In the genomic region with DNA sequence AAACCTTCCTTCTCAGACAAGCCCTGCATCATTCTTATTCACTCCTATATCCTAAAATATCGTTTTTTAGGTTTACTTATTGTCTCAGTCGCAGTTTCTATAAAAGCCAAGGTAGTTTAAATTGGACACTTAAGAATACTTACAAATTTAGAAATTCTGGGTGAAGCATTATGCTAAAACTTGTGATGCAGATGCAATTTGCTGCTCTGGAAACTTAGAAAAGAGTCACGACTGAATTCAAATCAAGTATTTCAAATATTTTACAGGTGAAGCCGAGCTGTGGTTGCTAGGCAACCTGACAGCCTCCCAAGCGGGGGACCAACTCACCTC, we compare ENCODE assay signal across 8 mouse cellular contexts. TPM values are rescaled to one million over a fixed set of nuclear protein-coding genes. Genes with fewer than 3 reads are reported as not detected.
A peak's percentile ranks its signal among the peaks of the same experiment; 100 is the strongest.
DNase-seq lines count a peak whose midpoint lies in the region; ATAC-seq and TF ChIP-seq lines count a peak whose summit lies in the region.

No protein-coding gene starts in this region.

- 8% methylated on average over 5 of the region's 5 CpGs for WGBS in liver, adult 2 months
- 6% methylated on average over 5 of the region's 5 CpGs for WGBS in embryonic facial prominence, embryonic 15.5 days
- 6% methylated on average over 5 of the region's 5 CpGs for WGBS in intestine, embryonic 16.5 days
- 10% methylated on average over 5 of the region's 5 CpGs for WGBS in neural tube, embryonic 12.5 days

- H3K27ac ChIP-seq in liver, adult 2 months (replicated peaks; ENCODE audit: insufficient read depth, low read depth, low read length), result no peak overlapping the region
- H3K27ac ChIP-seq in embryonic facial prominence, embryonic 15.5 days (replicated peaks), result peak overlapping the region; percentile 63; the same call in 1 of the 2 replicates
- no peak overlapping the region for H3K27ac ChIP-seq in intestine, embryonic 16.5 days (ENCODE audit: low read length)
- no peak overlapping the region for H3K27ac ChIP-seq in neural tube, embryonic 12.5 days

- no peaks in the 10 kb centered on the region for H3K9me3 ChIP-seq in embryonic facial prominence, embryonic 15.5 days (replicated peaks)
- H3K9me3 ChIP-seq in intestine, embryonic 16.5 days (ENCODE audit: control insufficient read depth, low read length), result no peaks in the 10 kb centered on the region
- H3K9me3 ChIP-seq in neural tube, embryonic 12.5 days, result no peaks in the 10 kb centered on the region

- H3K4me3 ChIP-seq in liver, adult 2 months (ENCODE audit: insufficient read depth, low read depth, low read length), result peak overlapping the region; percentile 18; the same call in 1 of the 2 replicates
- peak overlapping the region; percentile 77 for H3K4me3 ChIP-seq in embryonic facial prominence, embryonic 15.5 days (replicated peaks)
- peak overlapping the region; percentile 47 for H3K4me3 ChIP-seq in intestine, embryonic 16.5 days (ENCODE audit: low read length)
- peak overlapping the region; percentile 21; the same call in 1 of the 2 replicates for H3K4me3 ChIP-seq in neural tube, embryonic 12.5 days

- no peak for ATAC-seq in embryonic facial prominence, embryonic 15.5 days (ENCODE audit: insufficient number of reproducible peaks, low FRiP score, low TSS enrichment, low read depth)
- ATAC-seq in intestine, embryonic 16.5 days, result no peak
- no peak for ATAC-seq in neural tube, embryonic 12.5 days (ENCODE audit: low FRiP score, low read depth)

- no peak for TF ChIP-seq POLR2A in liver, adult 2 months (IDR thresholded peaks at IDR 0.05; ENCODE audit: extremely low read depth, insufficient read depth, low read length)

- no peak for DNase-seq in liver, adult 2 months (ENCODE audit: extremely low read depth, low read depth, low spot score)
- DNase-seq in liver, result no peak
- DNase-seq in yolk sac, embryonic 10.5 days (ENCODE audit: low spot score), result no peak
- DNase-seq in layer of hippocampus, adult 18-20 months (ENCODE audit: low spot score in 2 of 2), result no peak
- DNase-seq in left cerebral cortex, adult 18-20 months (ENCODE audit: low spot score in 2 of 2), result no peak

- no peaks in the 10 kb centered on the region for H3K36me3 ChIP-seq in liver, adult 2 months (ENCODE audit: control insufficient read depth, insufficient read depth, low read length)
- H3K36me3 ChIP-seq in embryonic facial prominence, embryonic 15.5 days, result no peaks in the 10 kb centered on the region
- H3K36me3 ChIP-seq in intestine, embryonic 16.5 days (ENCODE audit: control insufficient read depth, insufficient read depth, low read length), result no peaks in the 10 kb centered on the region
- no peaks in the 10 kb centered on the region for H3K36me3 ChIP-seq in neural tube, embryonic 12.5 days

- H3K9ac ChIP-seq in liver, adult 2 months (ENCODE audit: low read depth, low read length), result no peak overlapping the region
- no peak overlapping the region for H3K9ac ChIP-seq in embryonic facial prominence, embryonic 15.5 days
- H3K9ac ChIP-seq in intestine, embryonic 16.5 days (ENCODE audit: low read depth, low read length), result no peak overlapping the region
- H3K9ac ChIP-seq in neural tube, embryonic 12.5 days, result no peak overlapping the region

- H3K4me2 ChIP-seq in embryonic facial prominence, embryonic 15.5 days (replicated peaks), result peak overlapping the region; percentile 71
- H3K4me2 ChIP-seq in intestine, embryonic 16.5 days (ENCODE audit: low read depth, low read length), result peak overlapping the region; percentile 37; the same call in 1 of the 2 replicates
- peak overlapping the region; percentile 79 for H3K4me2 ChIP-seq in neural tube, embryonic 12.5 days (replicated peaks)

- peaks cover 11% of the 10 kb centered on the region for H3K4me1 ChIP-seq in liver, adult 2 months (ENCODE audit: control insufficient read depth, insufficient read depth, low read length)
- H3K4me1 ChIP-seq in embryonic facial prominence, embryonic 15.5 days, result peaks cover 18% of the 10 kb centered on the region
- H3K4me1 ChIP-seq in intestine, embryonic 16.5 days (ENCODE audit: control insufficient read depth, insufficient read depth, low read length), result peaks cover 9% of the 10 kb centered on the region
- peaks cover 21% of the 10 kb centered on the region for H3K4me1 ChIP-seq in neural tube, embryonic 12.5 days

- peaks cover 16% of the 10 kb centered on the region; the same call in 1 of the 2 replicates for H3K79me2 ChIP-seq in liver, adult 2 months (ENCODE audit: control insufficient read depth, insufficient read depth, low read length)

- no peak for TF ChIP-seq CTCF in liver, adult 2 months (IDR thresholded peaks at IDR 0.05; ENCODE audit: low read depth, low read length)

- no peaks in the 10 kb centered on the region for H3K27me3 ChIP-seq in liver, adult 2 months (ENCODE audit: control insufficient read depth, insufficient read depth, low read length)
- H3K27me3 ChIP-seq in embryonic facial prominence, embryonic 15.5 days, result no peaks in the 10 kb centered on the region
- H3K27me3 ChIP-seq in intestine, embryonic 16.5 days (replicated peaks; ENCODE audit: control insufficient read depth, insufficient read depth, low read length), result no peaks in the 10 kb centered on the region
- H3K27me3 ChIP-seq in neural tube, embryonic 12.5 days (replicated peaks), result no peaks in the 10 kb centered on the region

RNA-seq across cellular contexts. Expression of a gene that starts 0.5 kb away (rescaled TPM):
- 350 and 447 TPM in 2 replicates for total RNA-seq in liver, adult 2 months (2014; rRNA removed)
- 99.8 and 112 TPM in 2 replicates for polyA plus RNA-seq in liver, adult 2 months (2012; rRNA removed)
- polyA plus RNA-seq in embryonic facial prominence, embryonic 15.5 days (2015; fragmentation: Nextera tagmentation; extraction: Ambion mirVana), result 119 and 128 TPM in 2 replicates
- 247 and 266 TPM in 2 replicates for polyA plus RNA-seq in intestine, embryonic 16.5 days (2015; fragmentation: Nextera tagmentation; extraction: Ambion mirVana)
- 426 and 430 TPM in 2 replicates for polyA plus RNA-seq in neural tube, embryonic 12.5 days (2016; fragmentation: Nextera tagmentation; extraction: Ambion mirVana)
- 100 to 1,000 TPM; 192 to 194 TPM for total RNA-seq in layer of hippocampus, adult 18-20 months (2021)
- total RNA-seq in left cerebral cortex, adult 18-20 months (2021), result 100 to 1,000 TPM; 271 to 300 TPM

Comparison
In these comparisons a context has a peak if more than half of its experiments do, and no peak if none do; other contexts are left out.
1. H3K4me3 ChIP-seq: peak in every context shown above with its lines; median percentile 77 in embryonic facial prominence, embryonic 15.5 days; 47 in intestine, embryonic 16.5 days; 21 in neural tube, embryonic 12.5 days; 18 in liver, adult 2 months.